2 mouse cellular contexts compared by ENCODE assay signal in genomic region chr11:5283987-5284386, GRCm38 (mm10).
TF ChIP-seq lines count a peak whose summit lies in the region.

No protein-coding gene starts in this region.

TF ChIP-seq in CH12.LX, 34 proteins besides CTCF, POLR2A, EP300 and RAD21:
- TF ChIP-seq SMC3 (IDR thresholded peaks at IDR 0.05; ENCODE audit: low read depth, low read length) (peak; percentile 32), PAX5 (IDR thresholded peaks at IDR 0.05; ENCODE audit: low read length) (no peak), ZNF384 (IDR thresholded peaks at IDR 0.05; ENCODE audit: low read depth, low read length) (no peak)
TF ChIP-seq in CH12.LX: peak in this region for 1.

TF ChIP-seq in MEL, 35 proteins besides CTCF, POLR2A, EP300 and RAD21:
- TF ChIP-seq GATA1 (IDR thresholded peaks at IDR 0.05; ENCODE audit: low read depth, low read length) (no peak), POLR2AphosphoS5 (IDR thresholded peaks at IDR 0.05; ENCODE audit: borderline replicate concordance, low read depth, low read length) (no peak), SMC3 (IDR thresholded peaks at IDR 0.05; ENCODE audit: low read depth, low read length) (peak; percentile 31), ZNF384 (IDR thresholded peaks at IDR 0.05; ENCODE audit: low read depth, low read length) (no peak), ZMIZ1 (IDR thresholded peaks at IDR 0.05; ENCODE audit: low read depth, low read length) (no peak), BHLHE40 (IDR thresholded peaks at IDR 0.05; ENCODE audit: borderline replicate concordance, low read depth, low read length) (no peak)
